Mouse (Mus musculus) ES-CJ7 (cell line): ENCODE data around the gene Tbc1d16.
"Not testable (repeated sequence)": the region's sequence is repeated elsewhere in the genome, so short reads cannot be mapped to it uniquely, and the experiment has no call there.

Experiments used
- DNase-seq: peaks from one replicate; pipeline ENCODE4 v3.0.0; 2011; ENCODE audit warnings: low read depth, low spot score

Tbc1d16 gene

DNA sequence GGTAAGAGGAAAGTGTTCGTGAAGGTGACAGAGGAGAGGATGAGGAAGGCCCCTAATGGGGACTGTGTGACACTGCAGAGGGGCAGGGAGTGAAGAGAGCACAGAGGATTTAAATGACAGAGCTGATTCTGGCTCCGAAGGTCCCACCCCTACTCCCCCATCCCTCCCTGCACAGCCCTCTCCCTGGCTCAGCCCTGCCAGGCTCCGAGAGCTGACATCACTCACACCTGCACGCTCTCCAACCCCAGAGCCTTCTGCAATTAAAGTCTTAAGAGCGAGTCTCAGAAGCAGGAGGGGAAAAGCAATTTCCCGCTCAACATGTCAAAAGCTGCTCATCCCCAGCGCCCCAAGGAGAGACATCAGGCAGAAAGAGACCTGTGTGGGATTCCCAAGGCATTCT is 109.4 kb downstream of the Tbc1d16 start:
- DNase-seq = no peak

DNA sequence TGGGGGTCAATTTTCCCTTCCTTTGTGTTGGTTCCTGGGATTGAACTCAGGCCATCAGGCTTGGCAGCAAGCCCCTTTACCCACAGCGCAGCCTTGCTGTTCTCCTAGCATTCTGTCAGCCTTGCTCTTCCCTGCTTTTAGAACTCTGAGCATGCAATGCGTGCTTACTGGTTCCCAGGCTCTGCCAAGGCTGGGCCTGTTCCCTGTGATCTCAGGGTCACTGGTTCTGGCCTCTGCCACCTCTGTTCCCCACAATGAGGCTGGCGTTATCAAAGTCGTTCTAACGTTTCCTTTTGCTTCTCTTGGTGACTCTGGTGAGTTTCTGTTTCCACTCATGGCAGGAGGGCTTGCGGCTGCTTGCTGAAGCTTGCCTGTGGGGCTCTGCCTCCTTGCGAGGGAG is 110.4 kb downstream of the Tbc1d16 start:
- no peak for DNase-seq

DNA sequence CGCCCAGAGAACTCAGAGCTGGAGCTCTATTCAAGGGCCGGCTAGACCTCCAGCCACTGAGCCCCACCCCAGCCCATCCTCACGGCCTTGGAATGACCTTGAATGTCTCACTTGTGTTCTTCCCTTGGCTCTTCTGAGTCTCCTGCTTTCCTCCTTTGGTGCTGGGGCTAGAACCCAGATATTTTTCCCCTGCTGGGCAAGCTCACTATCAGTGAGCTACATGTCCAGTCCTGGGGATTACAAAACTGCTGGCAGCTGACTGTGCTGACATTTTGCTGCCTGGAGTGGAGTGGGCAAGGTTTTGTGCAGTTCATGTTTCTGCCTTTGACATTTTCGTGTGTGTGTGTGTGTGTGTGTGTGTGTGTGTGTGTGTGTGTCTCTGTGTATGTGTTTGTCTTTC is 111.3 kb downstream of the Tbc1d16 start:
- peak; percentile 42 for DNase-seq

DNA sequence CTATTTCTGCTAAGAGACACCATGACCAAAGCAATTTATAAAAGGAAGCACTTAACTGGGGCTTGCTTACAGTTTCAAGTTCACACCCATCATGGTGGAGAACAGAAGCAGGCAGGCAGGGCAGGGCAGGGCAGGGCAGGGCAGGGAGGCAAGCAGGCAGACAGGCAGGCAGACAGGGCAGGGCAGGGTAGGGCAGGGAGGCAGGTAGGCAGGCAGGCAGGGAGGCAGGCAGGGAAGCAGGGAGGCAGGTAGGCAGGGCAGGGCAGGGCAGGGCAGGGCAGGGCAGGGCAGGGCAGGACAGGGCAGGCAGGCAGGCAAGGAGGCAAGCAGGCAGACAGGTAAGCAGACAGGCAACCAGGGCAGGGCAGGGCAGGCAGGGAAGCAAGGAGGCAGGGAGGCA is 115.6 kb downstream of the Tbc1d16 start:
- DNase-seq = no peak

DNA sequence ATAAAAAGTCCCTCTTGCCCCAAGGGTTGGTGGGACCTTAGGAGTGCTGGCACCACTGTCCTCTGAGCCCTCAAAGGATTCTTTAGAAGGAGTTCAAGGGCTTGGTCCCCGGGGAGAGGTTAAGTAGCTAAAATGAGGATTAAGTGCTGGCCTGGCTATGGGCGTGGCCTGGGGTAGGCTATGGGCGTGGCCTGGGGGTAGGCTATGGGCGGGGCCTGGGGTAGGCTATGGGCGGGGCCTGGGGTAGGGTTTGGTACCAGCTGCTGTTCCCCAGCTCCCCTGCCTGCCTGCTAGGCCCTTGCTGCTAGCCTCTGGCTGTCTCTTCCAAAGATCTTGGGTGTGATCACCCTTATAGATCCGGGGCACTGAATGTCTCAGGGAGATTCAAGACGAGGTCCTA is 117.0 kb downstream of the Tbc1d16 start:
- peak; percentile 60 for DNase-seq

DNA sequence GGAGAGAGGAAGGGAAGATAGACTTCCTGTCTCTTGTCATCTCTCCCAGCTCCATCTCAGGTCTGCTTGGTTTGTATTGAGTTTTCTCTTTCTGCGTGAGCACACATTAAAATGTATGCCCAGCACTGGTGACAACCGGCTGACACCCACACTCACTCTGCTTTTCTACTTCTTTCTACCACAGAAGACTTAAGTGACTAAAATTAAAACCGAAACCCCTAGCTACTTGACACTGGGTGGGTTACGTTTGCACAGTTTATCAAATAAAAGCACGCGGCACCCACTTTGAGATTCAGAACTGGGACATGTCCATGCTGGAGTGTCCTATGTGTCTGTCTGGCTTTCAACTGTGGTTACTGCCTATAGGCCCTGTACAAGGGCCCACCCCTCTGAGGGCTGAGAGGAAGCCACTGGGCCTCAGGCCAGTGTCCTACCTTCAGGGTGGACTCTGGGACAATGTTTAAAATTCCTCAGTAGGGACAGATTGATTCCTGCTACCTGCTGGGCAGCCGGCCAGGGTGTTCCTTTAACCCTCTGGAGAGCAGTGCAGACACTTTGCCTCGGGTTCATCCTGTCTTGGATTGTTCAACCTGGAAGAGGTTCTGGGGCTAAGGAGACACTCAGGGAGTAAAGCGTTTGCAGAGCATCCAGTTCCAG is 118.8 kb downstream of the Tbc1d16 start:
- DNase-seq = no peak

DNA sequence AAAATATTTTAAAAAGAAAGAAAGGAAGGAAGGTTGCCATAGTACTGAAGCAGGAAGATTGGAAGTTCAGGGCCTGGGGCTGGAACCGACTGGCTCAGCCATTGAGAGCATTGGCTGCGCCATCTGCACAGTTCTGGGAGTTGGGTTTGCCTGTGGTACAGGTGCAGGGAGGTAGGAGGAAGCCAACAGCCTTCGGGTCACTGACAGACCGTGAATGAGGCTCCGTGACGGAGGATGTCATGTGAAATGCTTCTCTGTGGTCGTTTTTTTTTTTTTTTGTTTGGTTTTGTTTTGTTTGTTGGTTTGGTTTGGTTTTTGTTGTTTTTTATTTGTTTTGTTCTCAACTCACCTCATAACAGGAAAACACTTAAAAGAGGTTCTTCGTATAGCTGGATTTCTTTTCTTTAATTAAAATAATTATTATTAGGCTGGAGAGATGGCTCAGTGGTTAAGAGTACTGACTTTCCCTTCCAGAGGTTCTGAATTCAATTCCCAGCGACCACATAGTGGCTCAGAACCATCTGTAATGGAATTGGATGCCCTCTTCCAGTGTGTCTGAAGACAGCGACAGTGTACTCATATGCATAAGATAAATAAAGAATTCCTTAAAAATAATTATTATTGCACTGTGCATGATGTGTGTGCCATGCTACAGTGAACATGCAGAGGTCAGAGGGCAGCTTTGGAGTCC is 119.6 kb downstream of the Tbc1d16 start:
- no peak for DNase-seq

DNA sequence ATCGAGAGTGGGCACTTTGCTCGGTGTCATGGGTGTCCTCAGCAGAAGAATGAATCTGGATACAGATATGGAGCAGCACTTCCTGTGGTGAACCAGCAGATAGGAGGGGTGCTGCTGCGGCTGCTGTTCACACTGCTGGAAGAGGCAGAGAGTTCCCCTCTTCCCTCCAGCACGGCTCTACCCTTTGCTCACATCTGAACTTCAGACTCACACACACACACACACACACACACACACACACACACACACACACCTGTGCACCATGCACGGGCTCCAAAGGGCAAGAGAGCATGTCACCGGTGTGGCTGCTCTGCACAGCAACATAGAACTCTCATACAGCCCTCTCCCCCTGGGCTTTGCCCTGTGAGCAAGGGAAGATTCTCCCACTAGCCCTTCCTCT is 122.0 kb downstream of the Tbc1d16 start:
- DNase-seq = no peak

DNA sequence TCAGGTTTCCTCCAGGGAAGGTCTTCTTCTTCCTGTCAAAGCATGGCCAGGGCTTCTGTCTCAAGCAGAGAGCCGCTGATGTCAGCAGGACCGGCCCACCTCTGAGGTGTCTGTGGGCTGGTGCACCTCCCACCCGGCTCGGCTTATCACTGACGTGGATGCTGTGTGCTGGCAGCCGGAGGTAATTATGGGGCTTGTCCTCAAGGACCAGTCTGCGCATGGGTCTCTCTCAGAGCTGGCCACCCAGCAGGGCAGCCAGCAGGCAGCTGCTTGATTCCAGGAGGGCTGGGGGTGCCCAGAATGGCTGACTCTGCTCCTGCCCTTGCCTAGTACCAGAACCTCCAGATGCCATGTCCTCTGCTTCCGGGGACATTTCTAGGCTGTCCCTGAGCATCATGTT is 122.6 kb downstream of the Tbc1d16 start:
- DNase-seq = no peak

DNA sequence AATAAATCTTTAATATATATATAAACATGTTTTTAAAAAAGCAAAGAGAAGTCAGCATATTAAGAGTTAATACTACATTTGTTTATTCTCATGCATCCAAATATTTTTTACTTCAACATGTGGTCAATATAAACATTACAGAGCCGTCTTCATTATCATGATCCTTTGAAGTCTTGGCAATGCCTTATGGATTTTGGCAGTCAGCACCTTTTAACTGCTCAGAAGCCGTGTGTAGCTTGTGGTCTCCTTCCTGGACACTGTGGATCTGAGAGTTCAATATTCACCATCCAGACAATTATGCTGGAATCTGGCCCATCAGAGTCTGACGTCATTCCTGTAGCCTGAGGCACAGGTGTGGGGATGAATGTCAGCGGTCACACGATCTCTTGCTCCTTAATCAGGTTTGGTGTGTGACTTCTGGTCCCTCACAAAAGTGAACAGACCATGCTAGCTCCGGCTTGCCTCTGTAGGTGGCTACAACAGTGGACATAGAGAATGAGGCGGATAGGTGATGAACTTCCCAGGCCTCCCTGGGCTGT is 123.2 kb downstream of the Tbc1d16 start:
- no peak for DNase-seq

DNA sequence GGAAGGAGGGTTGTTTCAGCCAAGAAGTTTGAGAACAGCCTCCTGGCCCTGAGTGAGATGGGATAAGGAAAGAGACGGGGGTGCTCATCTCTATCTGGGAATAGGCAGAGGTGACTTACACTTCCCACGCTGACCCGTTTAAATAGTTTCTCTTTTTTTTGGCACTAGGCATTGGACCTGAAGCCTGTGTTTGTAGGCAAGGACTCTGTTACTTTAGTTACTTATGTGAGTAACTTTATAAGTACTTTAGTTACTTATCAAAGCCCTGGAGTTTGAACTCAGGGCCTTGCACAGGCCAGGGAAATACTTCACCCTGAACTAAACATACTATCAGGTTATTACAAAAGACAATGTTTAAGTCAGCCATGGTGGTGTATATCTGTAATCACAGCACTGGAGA is 124.3 kb downstream of the Tbc1d16 start:
- DNase-seq = no peak

DNA sequence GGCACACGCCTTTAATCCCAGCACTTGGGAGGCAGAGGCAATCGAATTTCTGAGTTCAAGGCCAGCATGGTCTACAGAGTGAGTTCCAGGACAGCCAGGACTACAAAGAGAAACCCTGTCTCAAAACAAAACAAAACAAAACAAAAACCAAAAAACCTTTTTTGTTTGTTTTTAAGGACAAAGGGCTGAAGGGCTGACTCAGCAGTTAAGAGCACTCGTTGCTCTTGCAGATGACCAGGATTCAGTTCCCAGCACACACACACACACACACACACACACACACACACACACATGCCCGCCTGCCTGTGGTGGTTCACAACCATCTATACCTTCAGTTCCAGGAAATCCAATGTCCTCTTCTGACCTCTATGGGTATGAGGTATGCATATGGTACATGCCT is 127.9 kb downstream of the Tbc1d16 start:
- DNase-seq = not testable (repeated sequence)

DNA sequence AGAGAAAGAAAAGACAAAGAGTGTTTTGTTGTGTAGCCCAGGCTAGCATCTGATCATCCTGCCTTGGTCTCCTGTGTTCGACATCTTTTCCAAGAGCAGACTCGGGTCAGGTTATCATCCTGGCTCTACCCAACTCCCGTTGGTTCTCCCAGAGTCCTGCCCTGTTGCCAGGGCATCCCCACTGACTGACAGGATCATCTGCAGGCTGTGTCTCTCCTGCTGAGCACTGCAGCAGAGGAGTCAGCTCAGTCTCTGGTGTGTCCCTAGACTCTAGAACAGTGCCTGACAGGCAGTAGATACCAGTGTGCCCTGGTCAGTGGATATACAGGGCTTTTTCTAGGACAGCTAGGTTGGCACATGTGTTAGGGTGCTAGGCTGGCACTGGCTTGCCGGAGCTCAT is 130.1 kb downstream of the Tbc1d16 start:
- no peak for DNase-seq

DNA sequence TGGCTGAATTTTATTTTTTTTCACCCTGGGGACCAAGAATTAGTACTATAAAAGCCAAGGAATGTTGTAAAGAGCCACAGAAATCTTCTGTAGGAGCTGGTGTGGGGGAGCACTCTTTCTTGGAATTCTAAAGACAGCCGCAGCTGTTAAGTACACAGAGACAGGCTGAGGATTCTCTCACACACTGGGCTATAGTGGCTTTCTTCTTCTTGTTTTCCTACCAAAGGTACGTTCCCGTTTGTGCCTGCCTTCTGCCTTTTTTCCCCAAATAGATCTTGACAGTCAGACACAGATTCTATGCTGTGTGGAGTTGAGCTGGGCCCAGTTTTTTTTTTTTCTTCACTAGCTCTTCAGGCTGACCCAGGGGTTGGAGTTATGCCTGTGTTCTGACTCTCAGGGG is 132.9 kb downstream of the Tbc1d16 start:
- DNase-seq = no peak

DNA sequence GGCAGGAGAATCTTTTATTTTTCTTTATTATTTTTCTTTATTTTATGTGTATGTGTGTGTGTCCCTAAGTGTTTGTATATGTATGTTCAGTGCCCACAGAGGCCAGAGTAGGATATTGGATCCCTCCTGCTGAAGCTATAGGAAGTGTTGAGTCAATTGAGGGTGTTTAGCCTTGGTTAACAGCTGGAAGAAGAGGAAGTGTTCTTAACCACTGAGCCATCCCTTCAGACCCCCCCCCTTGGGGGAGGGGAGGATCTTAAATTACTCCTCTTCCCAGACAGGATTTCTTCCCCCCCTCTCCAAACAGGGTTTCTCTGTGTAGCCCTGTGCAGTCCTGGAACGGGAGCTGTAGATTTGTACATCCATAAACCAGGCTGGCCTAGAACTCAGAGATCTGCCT is 135.0 kb downstream of the Tbc1d16 start:
- DNase-seq = no peak
